Mouse (Mus musculus) left cerebral cortex, postnatal 10 days (tissue): ENCODE results near the gene D630003M21Rik. TPM values are rescaled to one million over a fixed set of nuclear protein-coding genes. Genes with fewer than 3 reads are reported as not detected.

Source experiments
- DNase-seq, 2 experiments: peaks; one replicate each; pipeline ENCODE4 v3.0.0; 2021 to 2022; ENCODE audit warnings: low spot score in 2 of 2, mixed read lengths in 1 of 2; ENCODE audit errors: extremely low spot score in 1 of 2
- intact Hi-C: fragments of 180-260 bp; cut with DNase I; formaldehyde crosslinking; loops from one replicate; pipeline ENCODE4 v1.15.1; 2025
- total RNA-seq, 2 experiments: library from RNA; stranded (reverse); gene quantifications; 2 replicates each; pipeline ENCODE4 v1.2.3; 2021

The D630003M21Rik gene
- total RNA-seq, 2 experiments from 2014 or later, result 3.3 to 3.7 TPM

DNA sequence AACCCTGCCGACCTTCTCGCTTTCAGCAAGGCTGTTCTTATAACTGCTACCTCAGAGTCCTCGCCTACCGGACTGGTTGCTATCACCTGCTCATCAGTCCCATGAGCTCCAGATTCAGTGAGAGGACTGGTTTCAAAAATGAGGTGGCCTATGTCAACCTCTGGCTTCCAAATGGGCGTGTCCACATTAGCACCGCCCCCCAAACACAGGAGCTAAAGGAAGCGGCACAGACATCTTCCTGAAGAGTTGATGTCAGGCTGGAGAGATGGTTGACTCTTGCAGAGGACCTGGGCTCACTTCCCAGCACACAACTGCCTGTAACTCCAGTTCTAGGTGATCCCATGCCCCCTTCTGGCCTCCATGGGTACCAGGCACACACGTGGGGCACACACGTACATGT is 52.3 kb downstream of the D630003M21Rik start:
- DNase-seq, result peak in 1 of 2 experiments; percentile 15
- intact Hi-C loops, result no loop called here

DNA sequence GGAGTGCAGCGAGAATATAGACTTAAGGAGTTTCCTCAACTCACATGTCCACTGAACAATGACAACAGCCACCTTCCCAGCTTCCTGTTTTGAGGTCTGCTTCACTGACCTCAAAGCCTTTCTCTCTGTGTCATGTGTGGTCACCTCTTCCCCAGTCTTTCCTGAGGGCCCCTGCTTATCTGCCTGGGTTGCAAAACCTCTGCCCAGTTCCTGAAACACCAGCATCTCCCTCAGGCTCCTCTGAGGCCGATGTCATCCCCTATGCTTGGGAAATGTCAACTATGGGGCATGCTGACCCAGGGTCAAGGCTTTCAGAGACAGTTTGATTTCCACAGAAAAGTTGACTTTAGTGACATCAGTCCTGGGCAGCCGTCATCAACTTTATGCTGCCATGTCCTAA is 53.6 kb downstream of the D630003M21Rik start:
- DNase-seq, result peak in 1 of 2 experiments; percentile 13
- intact Hi-C loops, result no loop called here

DNA sequence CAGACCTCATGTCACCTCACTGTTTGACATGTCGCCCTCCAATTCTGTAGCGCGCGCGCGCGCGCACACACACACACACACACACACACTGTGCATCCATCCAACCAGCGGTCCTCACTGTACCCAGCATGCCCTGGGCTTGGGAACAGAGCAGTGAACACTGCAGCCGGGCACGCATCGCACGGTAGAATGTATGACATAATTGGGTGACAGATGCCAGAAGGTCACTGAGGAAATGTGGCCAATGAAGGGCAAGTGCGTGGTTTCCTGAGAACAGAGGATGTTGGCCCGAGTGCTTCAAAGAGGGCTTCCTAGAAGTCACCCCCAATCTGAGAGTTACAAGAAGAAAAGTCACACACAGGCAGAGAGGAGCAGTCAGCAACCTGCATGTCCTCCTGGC is 54.1 kb downstream of the D630003M21Rik start:
- intact Hi-C loops, result no loop called here
- peak in 1 of 2 experiments; percentile 19 for DNase-seq

DNA sequence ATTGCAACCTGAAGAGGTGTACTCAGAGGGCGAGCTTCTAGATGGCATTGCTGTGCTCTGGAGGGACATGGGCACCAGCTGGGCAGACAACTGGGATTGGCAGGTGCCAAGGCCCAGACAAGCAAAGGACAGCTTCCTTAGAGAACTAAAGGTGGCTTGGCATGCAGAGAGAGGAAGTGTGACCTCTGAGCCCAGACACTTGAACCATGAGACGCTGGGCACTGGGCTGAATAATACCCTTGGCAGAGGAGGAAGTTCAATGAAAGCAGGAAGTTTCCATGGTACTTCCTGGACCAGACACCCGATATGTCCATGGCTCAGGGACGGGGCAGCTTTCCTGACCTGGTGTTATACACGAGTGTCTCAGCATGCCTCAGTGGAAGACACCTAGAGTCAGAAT is 54.6 kb downstream of the D630003M21Rik start:
- peak in 1 of 2 experiments; percentile 20 for DNase-seq
- intact Hi-C loops, result no loop called here

DNA sequence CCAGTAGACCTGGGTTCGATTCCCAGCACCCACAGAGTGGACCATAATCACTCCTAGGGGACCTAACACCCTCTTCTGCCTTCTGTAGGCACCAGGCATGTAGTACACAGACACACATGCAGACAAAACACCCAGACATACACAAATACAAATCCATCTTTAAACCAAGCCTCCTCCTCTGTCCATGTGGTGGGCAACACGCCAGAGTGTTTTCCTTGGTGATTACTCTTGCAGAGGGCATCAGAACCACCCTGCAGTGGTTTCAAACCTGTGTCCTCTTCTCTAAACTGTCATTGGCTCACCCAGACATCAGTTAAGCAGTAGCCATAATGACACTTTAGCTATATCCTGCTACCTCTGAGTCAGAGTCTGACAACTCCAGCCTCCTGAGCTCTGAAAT is 58.6 kb downstream of the D630003M21Rik start:
- intact Hi-C loops, result no loop called here
- DNase-seq, result no peak

DNA sequence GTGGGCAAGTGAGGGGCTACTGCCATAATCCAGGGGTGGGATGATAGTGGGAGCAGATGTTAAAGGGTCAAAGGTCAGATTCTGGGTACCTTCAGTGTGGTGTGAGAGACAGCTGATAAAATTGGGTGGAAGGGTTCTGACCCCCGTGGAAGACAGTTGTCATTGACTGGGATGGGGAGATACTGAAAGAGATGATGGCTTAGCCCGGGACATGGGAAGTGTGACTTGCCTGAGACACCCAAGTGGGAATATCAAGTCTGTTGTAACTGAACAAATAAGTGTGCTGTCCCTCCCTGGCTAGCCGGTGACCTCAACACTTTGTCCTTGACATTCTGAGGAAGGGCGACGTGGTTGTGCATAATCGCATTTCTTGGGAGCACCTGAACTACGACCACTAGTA is 59.3 kb downstream of the D630003M21Rik start:
- no peak for DNase-seq
- intact Hi-C loops, result no loop called here

DNA sequence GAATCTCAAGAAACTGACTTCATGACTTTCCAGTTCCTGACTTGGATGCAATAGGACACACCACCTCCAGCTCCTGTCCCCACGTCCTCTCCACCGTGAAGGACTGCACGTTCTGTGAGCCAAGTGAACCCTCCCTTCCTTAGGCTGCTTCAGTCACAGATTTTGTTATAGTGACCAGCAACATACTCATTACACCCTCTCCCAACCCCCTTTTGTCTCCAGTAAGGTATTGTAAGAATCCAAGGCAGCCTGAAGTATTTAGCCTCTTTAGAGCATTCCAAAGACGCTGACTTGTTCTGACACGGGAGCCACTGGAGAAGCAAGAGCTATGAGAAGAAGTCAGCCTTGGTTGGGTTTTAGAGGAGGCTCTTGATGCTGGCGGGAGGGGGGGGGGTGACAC is 59.7 kb downstream of the D630003M21Rik start:
- intact Hi-C loops, result no loop called here
- DNase-seq, result no peak

DNA sequence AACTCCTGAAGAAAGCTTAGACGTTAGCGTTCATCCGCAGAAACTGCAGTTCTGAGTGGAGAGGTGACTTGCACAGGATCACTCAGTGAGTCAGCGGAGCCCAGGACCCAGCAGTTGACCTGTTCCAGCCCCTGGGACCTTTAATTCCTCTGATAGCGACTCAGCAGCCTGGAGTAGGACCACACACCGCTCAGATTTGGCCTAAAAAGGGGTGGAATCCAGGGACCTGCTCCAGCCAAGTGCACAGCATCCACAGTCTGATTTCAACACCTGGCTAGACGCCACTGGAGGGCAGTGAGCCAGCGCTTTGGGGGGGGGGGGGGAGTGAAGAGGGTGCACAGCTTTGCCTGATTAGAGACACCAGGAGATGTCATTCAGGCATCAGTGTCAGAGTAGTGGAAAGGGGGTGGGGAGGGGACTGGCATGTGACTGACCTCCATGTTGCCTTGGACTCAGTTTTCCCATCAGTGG is 60.2 kb downstream of the D630003M21Rik start:
- DNase-seq, result no peak
- intact Hi-C loops, result no loop called here

DNA sequence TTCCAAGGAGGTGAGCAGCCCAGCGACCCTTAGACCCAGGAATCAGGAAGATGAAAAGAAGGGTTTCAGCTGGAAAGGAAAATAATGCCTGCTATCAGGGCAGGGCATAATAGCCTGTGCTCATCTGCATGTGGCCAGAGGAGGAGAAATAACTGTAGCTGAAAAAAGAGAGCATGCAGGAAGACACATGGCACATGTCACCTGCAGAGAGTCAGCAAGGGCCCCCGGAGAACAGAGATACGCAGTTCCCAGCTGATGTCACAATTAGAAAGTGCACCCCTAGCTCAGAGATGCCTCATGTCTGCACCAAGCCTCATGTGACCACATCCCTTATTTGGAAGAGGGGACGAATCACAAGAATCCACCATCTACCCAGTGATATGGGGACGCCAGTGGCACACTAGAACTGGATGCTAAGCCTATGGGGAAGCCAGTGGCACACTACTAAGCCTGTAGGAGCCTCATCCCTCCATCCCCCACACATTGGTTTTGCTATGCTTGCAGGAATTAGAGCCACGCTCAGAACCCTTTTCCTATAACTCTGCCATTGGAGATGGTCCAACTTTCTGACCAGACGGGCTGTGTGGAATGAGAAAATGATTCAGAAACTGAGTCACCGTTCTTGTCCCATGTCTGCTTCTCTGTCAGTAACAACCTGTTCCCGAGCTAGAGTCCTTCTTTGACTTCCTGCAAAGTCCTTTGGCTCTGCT is 61.4 kb downstream of the D630003M21Rik start:
- intact Hi-C loops, result no loop called here
- no peak for DNase-seq

DNA sequence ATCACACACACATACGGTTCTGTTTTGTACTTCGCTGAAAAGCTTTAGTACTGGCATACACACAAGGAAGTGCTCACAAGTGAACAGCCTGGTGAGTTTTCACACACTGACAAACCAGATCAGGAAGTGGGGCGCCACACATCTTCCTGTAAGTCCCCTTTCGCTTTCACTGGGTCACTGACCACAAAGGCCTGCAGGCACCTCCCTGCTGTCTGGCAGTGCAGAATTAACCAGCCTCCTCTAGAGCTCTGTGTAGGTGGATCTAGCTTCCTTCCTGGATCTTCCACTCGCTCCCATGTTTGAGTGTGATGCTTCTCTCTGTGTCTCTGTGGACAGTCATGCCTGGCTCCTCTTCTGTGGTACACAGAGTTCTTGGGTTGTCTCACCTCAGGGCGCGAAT is 62.4 kb downstream of the D630003M21Rik start:
- intact Hi-C loops, result no loop called here
- DNase-seq, result no peak

DNA sequence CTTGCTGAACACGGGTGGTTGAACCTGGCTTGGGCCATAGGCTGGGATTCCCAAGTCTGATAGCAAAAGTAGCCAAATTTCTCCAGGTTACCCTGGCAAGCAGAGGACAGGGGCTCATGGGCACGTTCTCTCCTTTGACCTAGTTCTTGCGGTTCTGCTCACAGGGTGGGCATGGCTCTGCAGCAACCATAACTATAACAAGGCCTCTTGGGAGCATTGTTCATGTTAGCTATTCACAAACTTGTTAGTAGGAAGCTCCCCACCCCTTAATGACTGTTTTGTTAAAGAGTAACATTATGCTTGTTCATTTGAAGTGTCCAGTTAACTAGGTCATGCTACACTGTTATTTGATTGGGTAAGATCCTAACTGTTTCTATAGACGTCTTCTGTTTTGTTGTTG is 63.2 kb downstream of the D630003M21Rik start:
- intact Hi-C loops, result no loop called here
- DNase-seq, result no peak

DNA sequence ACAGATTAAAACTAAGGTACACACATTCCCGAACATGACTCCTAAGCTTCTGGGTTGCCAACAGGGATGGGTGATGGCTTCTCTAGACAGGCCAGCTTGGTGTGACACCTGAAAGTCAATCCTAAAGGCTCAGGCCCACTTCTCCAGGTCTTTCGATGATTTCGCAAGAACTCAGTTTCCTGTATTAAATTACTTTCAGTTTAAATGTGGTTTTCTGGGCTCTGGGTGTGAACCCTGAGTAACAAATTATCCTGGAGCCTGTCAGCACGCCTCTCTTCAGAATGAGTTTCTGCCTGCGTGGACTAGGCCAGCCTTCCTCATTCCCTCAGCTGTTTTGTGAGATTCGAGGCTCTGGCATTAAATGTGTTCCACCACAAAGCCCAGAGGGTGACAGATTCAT is 66.0 kb downstream of the D630003M21Rik start:
- no peak for DNase-seq
- intact Hi-C loops, result no loop called here

DNA sequence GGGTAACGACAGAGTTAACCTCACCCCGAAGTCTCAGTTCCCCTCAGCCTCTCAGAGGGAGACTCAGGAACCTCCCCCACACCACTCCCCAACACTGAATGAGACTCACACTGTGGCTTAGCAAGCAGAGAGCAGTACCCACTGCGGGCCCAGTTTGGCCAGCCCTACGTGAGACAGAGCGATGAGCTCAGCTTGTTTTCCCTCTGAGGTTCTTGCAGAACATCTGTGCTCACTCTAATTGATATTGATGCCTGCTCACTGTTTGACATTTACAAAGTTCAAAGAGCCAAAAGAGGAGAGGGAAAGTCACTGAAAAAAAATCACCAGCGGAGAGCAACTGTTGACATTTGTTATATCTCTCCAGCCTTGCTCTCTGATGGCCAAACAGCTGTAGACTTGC is 67.3 kb downstream of the D630003M21Rik start:
- intact Hi-C loops, result no loop called here
- DNase-seq, result no peak

DNA sequence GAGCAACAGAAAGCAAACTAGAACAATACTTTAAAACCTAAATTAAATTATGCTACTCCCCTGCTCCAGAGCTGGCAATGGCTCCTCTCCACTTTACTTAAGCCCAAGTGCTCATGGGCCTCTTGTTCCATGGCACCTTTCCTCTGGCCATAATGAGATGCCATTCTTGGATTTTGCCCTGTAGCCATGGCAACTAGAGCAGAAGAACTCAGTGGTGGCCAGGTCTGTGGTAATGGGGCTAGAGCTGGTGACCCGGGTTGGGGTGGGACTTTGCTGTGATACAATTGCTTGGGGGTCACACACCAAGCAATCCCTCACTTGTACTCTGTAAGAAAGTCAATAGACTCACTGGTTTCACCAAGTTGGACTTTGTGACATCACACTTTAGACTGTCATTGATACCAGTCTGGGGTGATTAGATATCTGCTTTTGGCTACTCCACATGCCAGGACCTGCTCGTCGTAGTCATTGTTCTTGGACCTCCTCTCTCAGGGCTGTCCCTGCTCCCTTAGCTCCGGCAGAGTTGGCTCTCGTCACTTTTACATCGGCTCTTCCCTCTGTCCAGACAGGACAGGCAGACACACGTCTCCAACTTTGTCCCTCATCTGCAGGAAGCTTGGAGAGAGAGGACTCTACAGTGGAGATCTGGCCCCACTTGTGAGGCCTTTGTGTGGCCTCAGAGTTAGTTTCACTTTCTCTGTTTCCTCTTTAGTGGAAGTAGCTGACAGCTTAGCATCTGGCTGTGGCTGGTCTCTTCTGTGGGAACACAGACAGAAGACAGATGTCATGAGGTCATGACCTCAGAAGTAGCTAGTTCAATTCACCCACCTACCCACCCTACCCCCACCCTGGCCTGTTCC is 69.4 kb downstream of the D630003M21Rik start:
- DNase-seq, result no peak
- intact Hi-C loops, result no loop called here

DNA sequence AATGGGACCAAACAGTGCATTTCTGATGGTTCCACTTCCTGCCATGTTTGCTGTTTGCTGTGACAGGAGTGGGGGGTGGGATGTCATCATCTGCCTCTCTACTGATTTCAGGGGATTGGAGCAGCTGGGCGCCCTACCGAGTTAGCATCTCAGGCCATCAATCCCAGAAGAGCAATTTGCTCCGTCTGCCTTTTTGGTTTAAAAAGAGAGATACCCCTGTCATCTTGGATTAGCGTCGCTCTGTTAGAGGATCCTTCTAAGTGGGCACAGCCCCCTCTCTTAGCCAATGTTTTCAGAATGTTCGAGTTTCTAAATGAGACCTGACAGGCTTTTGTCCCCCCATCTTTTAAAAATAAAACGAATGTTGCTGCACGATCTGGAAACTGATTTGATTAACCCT is 71.4 kb downstream of the D630003M21Rik start:
- intact Hi-C loops, result no loop called here
- DNase-seq, result no peak

DNA sequence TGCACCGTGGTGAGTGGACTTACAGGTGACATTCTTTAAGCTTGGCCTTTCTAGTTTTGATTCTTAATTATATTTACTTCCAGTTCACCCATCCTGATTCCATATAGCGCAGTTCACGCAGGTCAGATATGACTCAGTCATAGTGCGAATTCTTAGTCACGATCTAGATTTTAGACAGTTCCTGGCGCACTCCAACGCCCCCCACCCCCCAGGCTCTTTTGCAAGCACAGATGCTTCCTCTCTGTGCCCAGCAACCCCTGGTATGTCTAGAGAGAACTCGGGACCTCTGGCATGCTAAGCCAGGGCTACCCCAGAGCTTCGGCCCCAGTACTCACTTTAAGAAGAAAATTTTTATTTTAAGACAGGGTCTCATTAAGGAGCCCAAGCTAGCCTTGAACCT is 72.5 kb downstream of the D630003M21Rik start:
- no peak for DNase-seq

DNA sequence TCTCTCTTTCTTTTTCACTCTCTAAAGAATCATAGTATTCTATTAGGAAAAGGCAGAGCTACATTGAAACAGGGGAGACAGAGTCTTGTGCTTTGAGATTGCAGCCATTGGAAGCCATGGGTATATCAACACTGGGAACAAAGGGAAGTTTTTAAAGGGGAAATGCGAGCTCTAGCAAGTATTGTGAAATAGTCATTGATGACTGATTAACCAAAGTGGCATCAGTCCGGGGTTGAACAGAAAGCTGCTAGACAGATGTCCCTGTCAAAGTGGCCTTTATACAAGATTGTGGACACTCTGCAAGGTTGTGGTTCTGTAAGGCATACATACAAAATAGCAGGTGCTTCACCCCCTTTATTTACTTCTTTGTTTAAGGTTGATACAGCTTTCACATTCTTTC is 73.4 kb downstream of the D630003M21Rik start:
- no peak for DNase-seq
- intact Hi-C loops, result no loop called here

More for the DNA sequence above, 72.5 kb downstream of the D630003M21Rik start:
- intact Hi-C loops, result no loop called here

DNA sequence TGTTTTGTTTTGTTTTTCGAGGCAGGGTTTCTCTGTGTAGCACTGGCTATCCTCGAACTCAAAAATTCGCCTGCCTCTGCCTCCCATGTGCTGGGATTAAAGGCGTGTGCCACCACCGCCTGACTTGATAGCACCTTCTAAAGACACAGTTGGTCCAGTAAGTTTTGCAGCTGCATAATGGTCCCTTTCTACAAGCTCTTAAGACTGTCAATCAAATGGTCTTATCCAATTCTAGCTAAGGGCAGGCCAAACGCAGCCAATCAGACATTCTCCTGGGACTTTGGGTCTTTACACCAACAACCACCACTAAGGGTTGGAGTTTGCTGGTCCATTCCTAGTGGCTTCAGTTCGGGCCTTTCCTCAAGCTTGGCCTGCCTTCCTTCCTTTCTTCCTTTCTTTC is 73.9 kb downstream of the D630003M21Rik start:
- intact Hi-C loops, result no loop called here
- no peak for DNase-seq

DNA sequence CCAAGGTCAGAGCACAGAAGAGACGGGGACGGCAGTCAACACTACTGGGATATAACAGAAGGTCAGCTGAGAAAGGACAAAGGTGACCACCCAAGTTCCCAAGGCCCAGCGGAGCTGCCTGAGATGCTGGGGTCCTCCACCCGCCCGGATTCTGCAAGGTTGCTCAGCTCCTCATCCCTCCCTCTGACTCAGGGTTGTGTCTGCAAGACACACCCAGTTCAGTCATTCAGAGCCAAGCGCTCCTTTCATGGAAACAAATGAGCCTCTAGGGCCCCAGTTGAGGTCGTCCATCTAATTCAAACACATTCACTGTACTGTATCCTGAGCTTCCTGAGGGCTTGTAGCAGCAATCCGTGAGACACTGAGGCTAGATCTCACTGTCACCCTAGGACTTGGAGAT is 74.4 kb downstream of the D630003M21Rik start:
- no peak for DNase-seq
- intact Hi-C loops, result no loop called here

DNA sequence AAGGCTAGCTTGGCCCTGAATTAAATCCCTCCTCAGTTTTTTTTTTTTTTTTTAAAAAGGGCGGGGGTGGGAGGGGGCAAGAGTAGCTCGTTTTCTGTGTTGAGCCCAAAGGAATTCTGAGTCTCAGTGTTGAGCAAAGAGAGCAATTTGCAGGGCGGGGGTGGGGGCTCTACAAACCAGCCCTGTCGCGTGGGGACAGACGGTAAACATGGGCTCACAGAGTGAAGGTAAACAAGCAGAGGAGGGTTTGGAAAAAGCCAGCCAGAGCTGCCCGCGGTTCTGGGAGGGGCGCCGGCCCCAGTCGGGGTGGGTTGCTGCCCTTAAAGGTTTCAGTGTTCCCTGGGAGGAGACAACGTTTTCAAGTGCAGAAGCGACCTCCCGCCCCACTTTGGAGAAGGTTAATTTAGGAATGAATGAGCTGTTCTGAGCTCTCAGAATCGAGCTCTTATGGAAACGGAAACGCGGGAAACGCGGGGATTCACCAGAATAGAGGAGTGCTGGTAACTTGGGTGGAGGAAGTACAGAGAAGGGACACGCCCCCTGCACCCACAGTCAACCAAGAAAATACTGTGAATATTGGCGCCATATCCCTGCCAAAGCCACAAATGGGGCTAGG is 75.2 kb downstream of the D630003M21Rik start:
- no peak for DNase-seq
- intact Hi-C loops, result no loop called here
